Mouse (Mus musculus): ENCODE results near the gene Hjurp.
"Not testable (repeated sequence)": the region's sequence is repeated elsewhere in the genome, so short reads cannot be mapped to it uniquely, and the experiment has no call there.

Hjurp gene

GRCm38 (mm10) chr1:88224029-88224776 is 53.2 kb downstream of the Hjurp start:
- DNase-seq (ENCODE audit: low spot score in 2 of 2): no peak

DNA sequence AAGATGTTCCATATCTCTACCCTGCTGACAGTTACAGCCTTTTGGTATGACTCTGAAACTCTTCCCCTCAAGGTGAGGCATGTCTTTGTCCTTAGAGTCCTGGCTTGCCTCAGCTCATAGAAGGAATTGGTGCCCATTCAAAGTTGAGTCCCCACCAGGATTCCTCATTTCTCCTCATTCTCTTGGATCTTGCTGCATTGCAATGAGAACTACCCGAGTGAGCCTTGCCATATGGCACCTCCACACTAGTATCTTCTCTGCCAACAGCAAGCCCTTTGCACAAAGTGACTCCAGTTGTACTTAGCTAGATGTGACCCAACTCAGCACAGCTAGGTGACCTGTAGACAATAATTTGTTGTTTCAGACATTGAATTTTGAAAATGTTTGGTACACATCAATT is 53.8 kb downstream of the Hjurp start:
- DNase-seq (ENCODE audit: low spot score in 2 of 2): no peak

DNA sequence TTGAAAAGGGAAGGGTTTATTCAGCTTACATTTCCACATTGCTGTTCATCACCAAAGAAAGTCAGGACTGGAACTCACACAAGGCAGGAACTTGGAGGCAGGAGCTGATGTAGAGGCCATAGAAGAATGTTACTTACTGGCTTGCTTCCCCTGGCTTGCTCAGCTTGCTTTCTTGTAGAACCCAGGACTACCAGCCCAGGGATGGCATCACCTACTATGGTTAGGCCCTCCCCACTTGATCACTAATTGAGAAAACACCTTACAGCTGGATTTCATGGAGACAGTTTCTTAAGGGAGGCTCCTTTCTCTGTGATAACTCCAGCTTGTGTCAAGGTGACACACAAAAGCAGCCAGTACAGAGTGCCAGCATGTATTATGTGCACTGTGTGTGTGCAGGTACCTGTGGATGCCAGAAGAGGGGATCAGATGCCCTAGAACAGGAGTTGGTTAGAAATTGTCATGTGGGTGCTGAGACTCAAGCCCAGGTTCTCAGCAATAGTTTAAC is 54.4 kb downstream of the Hjurp start:
- not testable (repeated sequence) for DNase-seq (ENCODE audit: low spot score in 2 of 2)

DNA sequence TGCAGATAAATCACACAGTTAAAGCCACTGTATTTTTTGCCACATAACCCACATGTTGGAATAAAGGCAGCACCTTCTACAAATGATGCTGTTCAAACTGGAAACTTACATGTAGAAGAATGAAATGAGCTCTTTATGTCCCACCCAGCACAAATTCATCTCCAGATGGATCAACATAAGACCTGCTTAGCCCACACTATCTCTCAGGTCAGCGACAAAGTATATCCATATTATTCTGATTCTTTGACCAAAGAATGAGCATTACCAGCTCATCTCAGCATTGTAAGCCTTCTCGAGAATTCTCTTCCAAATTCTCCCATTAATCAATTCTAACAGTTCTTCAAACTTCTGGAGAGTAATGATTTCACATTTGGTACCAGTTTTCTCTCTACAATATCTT is 55.2 kb downstream of the Hjurp start:
- DNase-seq (ENCODE audit: low spot score in 2 of 2): no peak

- no peak for DNase-seq (ENCODE audit: low spot score in 2 of 2)
Observed at GRCm38 (mm10) chr1:88220336-88220735, 57.1 kb downstream of the Hjurp start.

DNA sequence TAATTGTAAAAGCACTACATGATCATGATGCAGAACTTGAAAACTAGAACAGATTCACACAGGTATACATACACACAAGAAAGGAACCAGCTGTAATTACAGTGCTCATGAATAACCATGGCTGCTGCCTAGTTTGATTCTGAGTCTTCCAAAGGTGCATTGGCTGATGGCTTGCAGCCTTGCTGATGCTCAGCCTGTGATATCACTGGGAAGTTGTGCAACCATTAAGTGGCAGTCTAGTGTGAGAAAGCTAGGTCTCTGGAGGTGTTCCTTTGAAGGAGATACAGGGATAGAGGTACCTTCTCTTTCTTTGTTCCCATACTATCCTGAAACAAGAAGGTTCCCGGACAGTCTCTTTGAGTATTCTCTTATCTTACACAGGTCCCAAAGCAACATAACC is 58.4 kb downstream of the Hjurp start:
- DNase-seq (ENCODE audit: low spot score in 2 of 2): no peak

GRCm38 (mm10) chr1:88218591-88218990 is 58.8 kb downstream of the Hjurp start:
- no peak for DNase-seq (ENCODE audit: low spot score in 2 of 2)

DNA sequence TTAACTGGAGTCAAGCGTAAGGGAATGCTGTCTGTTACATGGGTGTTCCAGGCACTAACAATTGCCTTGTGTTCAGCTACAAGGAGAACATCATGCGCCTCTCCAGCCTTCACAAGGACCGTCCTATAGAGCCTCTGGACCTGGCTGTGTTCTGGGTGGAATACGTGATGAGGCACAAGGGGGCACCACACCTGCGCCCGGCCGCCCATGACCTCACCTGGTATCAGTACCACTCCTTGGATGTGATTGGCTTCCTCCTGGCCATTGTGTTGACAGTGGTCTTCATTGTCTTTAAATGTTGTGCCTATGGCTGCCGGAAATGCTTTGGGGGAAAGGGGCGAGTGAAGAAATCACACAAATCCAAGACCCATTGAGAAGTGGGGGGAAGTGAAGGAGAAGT is 59.4 kb downstream of the Hjurp start:
- no peak for DNase-seq (ENCODE audit: low spot score in 2 of 2)

- DNase-seq (ENCODE audit: low spot score in 2 of 2): no peak
Observed at GRCm38 (mm10) chr1:88217576-88217975, 59.9 kb downstream of the Hjurp start.

- DNase-seq (ENCODE audit: low spot score in 2 of 2): no peak
Observed at GRCm38 (mm10) chr1:88217144-88217543, 60.3 kb downstream of the Hjurp start.

- DNase-seq (ENCODE audit: low spot score in 2 of 2): no peak
Observed at GRCm38 (mm10) chr1:88216551-88216950, 60.9 kb downstream of the Hjurp start.

DNA sequence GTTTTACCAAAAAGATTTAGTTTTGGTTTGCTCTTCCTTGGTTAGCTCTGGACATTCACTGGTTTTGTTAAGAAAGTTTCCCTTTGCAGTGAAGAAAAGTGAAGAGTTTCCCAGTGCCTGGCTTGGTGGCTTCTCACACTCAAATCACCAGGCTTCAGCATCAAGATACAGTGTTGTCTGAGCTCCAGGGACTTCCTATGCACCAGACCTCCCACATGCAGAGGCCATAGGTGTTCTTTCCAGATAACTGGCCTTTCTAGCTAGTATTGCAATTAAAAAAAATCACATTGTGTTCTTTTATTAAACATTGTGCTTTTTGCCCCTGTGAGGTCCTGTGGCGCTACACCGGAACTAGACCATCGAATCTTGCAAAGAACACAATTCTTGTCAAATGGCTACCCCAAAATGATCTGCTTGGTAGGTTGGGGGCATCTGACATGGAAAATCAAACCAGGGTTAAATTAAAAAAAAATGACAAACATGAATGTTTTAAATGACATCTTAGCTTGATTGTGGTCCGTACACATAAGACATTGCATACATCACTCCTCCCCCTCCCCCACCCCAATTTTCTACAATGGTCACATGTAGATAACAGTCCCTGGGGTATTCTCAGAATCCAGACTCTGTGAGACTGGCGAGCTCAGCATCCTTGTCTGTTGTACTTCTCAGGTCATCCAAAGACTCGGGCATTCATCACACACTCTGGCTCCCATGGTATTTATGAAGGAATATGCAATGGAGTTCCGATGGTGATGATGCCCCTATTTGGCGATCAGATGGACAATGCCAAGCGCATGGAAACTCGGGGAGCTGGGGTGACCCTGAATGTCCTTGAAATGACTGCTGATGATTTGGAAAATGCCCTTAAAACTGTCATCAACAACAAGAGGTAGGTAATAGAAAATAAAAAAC is 61.7 kb downstream of the Hjurp start:
- DNase-seq (ENCODE audit: low spot score in 2 of 2): no peak

DNA sequence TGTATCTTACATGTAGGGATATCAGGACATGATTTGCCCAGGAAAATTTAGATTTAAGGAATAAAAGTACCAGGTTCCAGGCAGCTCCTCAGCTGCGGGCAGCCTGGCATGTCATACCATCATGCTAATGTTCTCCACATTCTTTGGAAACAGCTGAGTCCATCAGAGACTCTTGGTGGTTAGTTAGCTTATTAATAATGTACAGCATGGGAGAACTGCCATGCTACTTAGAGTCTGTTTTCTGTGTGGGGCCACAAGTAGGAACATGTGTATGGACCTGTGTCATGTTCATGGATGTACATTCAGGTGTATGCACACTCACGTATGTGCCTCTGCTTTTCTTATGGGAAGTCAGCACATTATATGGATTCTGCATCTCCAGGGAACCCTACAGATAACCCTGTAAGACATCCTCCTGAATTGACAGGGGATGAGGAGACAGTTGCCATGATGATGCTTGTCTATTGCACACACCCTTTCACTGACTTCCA is 62.9 kb downstream of the Hjurp start:
- no peak for DNase-seq (ENCODE audit: low spot score in 2 of 2)

- no peak for DNase-seq (ENCODE audit: low spot score in 2 of 2)
Observed at GRCm38 (mm10) chr1:88213766-88214461, 63.5 kb downstream of the Hjurp start.

DNA sequence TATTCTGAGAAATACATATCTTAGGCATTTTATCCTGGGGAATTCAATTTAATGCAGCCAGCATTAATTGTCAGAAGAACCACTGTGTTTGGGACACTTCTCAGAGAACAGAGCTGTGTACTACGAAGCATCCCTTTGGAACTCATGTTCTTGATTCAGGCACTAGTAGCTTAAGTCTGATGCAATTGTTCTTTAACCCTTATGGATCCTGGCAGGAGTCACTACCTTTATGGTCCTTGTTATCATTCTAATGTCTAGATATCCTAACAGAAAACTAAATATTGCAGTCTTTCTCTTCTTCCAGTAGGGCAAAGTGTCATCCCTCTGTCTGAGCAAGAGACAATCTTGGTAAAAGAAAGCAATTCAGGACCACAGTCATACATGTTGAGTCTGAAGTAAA is 64.4 kb downstream of the Hjurp start:
- DNase-seq (ENCODE audit: low spot score in 2 of 2): no peak
